Mouse (Mus musculus): ENCODE data around the gene Cntln. TPM values are rescaled to one million over a fixed set of nuclear protein-coding genes. Genes with fewer than 3 reads are reported as not detected.

Cntln gene
- polyA plus RNA-seq, 1 experiment from 2014 or later, result 2.0 TPM

DNA sequence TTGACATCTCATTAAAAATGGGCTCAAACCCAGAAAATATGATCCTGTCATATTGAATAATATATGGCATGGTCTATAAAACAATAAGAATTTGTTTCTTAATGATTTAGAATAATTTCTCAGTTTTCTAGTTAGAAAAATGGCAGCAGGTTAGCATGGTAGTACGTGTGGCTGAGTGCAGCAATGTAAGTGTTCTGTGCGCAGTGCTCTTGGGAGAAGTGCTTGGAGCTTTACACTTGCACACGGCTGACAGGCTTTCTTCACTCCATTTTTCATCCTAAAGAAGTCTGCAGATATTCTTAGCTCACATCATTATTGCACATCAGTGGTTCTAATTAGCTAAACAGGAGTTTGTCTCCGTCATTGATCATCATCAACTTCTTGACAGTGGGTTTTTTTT lies 60.0 kb downstream of the Cntln start:
- no peak overlapping the region for H3K4me2 ChIP-seq (ENCODE audit: low read depth, low read length)
- H3K9ac ChIP-seq (replicated peaks), result no peak overlapping the region
- H3K4me1 ChIP-seq (ENCODE audit: insufficient read depth), result no peaks in the 10 kb centered on the region
- no peaks in the 10 kb centered on the region for H3K36me3 ChIP-seq (replicated peaks; ENCODE audit: insufficient read depth, low read length)
- H3K4me3 ChIP-seq (ENCODE audit: low read depth, low read length), result no peak overlapping the region
- H3K27ac ChIP-seq (ENCODE audit: low read depth), result no peak overlapping the region
- ATAC-seq (no peak), DNase-seq (no peak)
- WGBS (ENCODE audit: insufficient replicate concordance), result 78% methylated on average over 4 of the region's 4 CpGs
- no peaks in the 10 kb centered on the region for H3K27me3 ChIP-seq (ENCODE audit: insufficient read depth, low read length)
- no peaks in the 10 kb centered on the region for H3K9me3 ChIP-seq (ENCODE audit: low read length)
- TF ChIP-seq CTCF (IDR thresholded peaks at IDR 0.05; ENCODE audit: low read depth) (no peak), EP300 (IDR thresholded peaks at IDR 0.05; ENCODE audit: low read depth) (no peak)

DNA sequence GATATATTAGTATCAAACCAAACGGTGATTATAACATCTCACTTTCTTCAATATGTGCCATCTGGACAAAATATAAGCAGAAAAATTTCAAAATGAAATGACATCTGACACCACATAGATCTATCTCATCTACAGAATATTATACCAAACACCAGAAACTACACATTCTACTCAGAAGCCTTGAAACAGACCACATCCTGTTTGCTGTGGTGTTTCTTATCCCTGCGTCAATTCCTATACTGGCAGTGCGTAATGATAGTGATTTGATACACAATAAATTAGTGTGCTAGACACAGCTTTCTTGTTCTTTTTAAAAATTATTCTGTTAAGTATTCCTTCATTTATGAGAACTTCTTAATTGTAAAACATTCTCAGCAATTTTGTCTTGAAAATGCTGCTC lies 62.3 kb downstream of the Cntln start:
- H3K27ac ChIP-seq (ENCODE audit: low read depth), result no peak overlapping the region
- DNase-seq (no peak), ATAC-seq (no peak)
- H3K4me2 ChIP-seq (ENCODE audit: low read depth, low read length), result no peak overlapping the region
- H3K27me3 ChIP-seq (ENCODE audit: insufficient read depth, low read length), result no peaks in the 10 kb centered on the region
- H3K9me3 ChIP-seq (ENCODE audit: low read length), result no peaks in the 10 kb centered on the region
- no peaks in the 10 kb centered on the region for H3K36me3 ChIP-seq (replicated peaks; ENCODE audit: insufficient read depth, low read length)
- no peaks in the 10 kb centered on the region for H3K4me1 ChIP-seq (ENCODE audit: insufficient read depth)
- 71% methylated on average over 3 of the region's 3 CpGs for WGBS (ENCODE audit: insufficient replicate concordance)
- no peak overlapping the region for H3K9ac ChIP-seq (replicated peaks)
- no peak for TF ChIP-seq CTCF (IDR thresholded peaks at IDR 0.05; ENCODE audit: low read depth)
- TF ChIP-seq EP300 (IDR thresholded peaks at IDR 0.05; ENCODE audit: low read depth), result no peak
- H3K4me3 ChIP-seq (ENCODE audit: low read depth, low read length), result no peak overlapping the region

DNA sequence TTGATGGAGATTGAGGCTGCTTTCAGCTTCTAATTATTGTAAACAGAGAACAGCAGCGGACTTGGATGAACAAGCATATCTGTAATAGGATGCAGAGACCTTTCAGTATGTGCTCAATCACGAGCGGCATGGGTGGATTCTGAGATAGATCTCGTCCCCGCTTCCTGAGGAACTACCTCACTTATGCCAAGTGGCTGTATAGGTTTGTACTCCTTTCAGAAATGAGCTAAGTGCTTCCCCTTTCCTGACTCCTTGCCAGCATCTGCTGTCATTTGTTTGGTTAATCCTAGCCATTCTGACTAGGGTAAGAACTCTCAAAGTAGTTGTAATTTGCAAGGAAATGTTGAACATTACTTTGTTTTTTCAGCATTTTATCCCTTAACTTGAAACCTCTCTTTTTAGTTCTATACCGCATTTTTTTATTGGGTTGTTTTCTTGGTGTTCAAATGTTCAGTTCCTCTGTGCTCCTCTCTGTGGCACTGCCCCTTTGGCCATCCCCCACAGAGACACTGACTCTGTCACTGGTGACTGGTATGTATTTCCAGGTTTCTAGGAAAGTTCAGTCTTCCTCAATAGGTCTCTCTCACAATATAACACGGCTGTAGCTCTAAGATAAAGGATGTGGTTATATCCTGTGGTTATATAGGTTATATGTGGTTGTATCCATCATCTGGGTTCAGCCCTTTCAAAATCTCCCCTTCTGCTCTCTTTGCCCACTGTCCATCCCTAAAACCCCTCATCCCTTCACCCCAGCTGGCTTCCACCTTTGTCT lies 93.0 kb downstream of the Cntln start:
- H3K36me3 ChIP-seq (replicated peaks; ENCODE audit: insufficient read depth, low read length), result no peaks in the 10 kb centered on the region
- H3K9ac ChIP-seq (replicated peaks), result no peak overlapping the region
- H3K27me3 ChIP-seq (ENCODE audit: insufficient read depth, low read length), result no peaks in the 10 kb centered on the region
- no peak overlapping the region for H3K27ac ChIP-seq (ENCODE audit: low read depth)
- DNase-seq, result no peak
- TF ChIP-seq EP300 (IDR thresholded peaks at IDR 0.05; ENCODE audit: low read depth) (no peak), CTCF (IDR thresholded peaks at IDR 0.05; ENCODE audit: low read depth) (no peak)
- H3K9me3 ChIP-seq (ENCODE audit: low read length), result no peaks in the 10 kb centered on the region
- H3K4me3 ChIP-seq (ENCODE audit: low read depth, low read length), result no peak overlapping the region
- 36% methylated on average over 7 of the region's 7 CpGs for WGBS (ENCODE audit: insufficient replicate concordance)
- no peak overlapping the region for H3K4me2 ChIP-seq (ENCODE audit: low read depth, low read length)
- no peak for ATAC-seq
- no peaks in the 10 kb centered on the region for H3K4me1 ChIP-seq (ENCODE audit: insufficient read depth)

DNA sequence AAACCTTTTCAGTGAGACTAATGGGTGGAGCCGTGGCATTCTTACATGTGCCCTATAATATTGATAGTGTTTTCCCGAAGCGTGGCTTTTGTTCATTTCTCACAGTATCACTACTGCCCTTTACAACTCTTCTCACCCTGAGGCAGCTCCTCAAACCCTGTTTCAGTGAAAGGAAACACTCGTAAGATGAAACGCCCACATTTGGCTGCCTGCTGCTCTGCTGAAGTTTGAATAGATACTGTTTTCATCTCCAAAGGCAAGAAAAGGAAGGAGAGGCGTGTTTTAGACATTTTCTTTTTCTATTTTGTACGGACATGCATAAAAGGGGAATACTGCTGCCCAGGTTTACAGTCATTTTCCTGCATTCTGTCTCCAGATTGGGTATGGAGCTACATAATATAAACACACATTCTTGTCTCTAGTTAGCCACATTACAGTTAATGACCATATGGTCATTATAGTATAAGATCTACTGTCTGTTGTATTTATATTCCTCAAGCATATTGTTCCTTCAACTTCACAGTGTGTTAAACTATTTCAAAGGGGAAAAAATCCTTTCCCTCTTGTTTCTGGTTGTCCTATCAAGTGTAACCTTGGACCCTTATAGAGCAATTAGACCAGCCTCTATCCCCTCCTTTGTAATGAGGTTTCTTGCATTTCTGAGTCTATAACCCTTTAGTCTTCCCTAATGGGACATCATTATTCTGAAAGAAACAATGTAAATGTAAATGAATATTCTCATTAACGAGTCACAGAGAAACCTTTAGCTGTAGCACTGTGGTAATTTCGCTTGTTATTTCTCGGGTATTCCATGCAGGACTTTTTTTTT lies 111.6 kb downstream of the Cntln start:
- DNase-seq, result no peak
- Histone ChIP-seq H3K4me2 (ENCODE audit: low read depth, low read length) (no peak overlapping the region), H3K9me3 (ENCODE audit: low read length) (no peaks in the 10 kb centered on the region), H3K9ac (replicated peaks) (no peak overlapping the region), H3K27me3 (ENCODE audit: insufficient read depth, low read length) (no peaks in the 10 kb centered on the region), H3K4me1 (ENCODE audit: insufficient read depth) (no peaks in the 10 kb centered on the region), H3K36me3 (replicated peaks; ENCODE audit: insufficient read depth, low read length) (no peaks in the 10 kb centered on the region), H3K27ac (ENCODE audit: low read depth) (no peak overlapping the region), H3K4me3 (ENCODE audit: low read depth, low read length) (no peak overlapping the region)
- no peak for TF ChIP-seq CTCF (IDR thresholded peaks at IDR 0.05; ENCODE audit: low read depth)
- TF ChIP-seq EP300 (IDR thresholded peaks at IDR 0.05; ENCODE audit: low read depth), result no peak
- ATAC-seq, result no peak
- WGBS (ENCODE audit: insufficient replicate concordance), result 80% methylated on average over 10 of the region's 10 CpGs

DNA sequence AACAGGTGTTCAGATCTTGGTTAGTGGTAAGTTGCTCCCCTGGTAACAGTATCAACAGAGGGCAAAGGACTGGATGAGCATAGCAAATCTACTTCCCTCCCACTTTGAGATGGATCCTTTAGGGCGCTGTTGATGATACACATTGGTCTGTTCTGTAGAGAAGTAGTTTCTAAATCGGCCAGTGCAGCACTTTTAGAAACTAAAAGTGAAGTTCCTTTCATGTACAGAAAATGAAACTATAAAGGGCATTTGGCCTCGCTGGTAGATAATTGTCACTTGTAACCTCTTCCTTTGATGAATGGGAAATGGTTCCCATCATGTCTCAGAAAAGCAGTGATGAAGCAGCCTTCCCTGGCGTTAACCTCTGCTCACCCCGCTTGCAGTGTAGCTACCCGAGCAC lies 121.5 kb downstream of the Cntln start:
- H3K9ac ChIP-seq (replicated peaks), result no peak overlapping the region
- WGBS (ENCODE audit: insufficient replicate concordance), result 78% methylated on average over 6 of the region's 6 CpGs
- ATAC-seq, result no peak

DNA sequence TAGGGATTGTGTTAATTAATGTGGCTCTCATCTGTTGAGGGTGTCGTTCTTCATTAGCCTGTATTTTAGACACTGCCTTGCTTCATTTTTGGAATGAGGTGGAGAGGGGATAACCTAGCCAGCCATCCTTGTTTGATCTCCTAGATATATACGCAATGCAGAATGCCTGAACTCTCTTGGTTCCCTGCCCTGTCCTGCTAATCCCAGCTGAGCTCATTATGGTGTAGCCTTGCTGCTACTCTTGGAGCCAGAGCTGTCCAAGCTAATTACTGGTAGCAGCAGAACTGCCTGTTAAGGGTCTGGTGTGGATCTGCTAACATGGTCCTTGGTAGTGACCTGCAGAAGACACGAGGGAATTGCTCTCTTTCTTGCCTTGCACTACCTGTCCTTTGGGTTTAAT lies 122.7 kb downstream of the Cntln start:
- DNase-seq (no peak), ATAC-seq (no peak)
- Histone ChIP-seq H3K9me3 (ENCODE audit: low read length) (no peaks in the 10 kb centered on the region), H3K36me3 (replicated peaks; ENCODE audit: insufficient read depth, low read length) (no peaks in the 10 kb centered on the region), H3K4me3 (ENCODE audit: low read depth, low read length) (no peak overlapping the region), H3K27me3 (ENCODE audit: insufficient read depth, low read length) (no peaks in the 10 kb centered on the region), H3K27ac (ENCODE audit: low read depth) (no peak overlapping the region), H3K4me1 (ENCODE audit: insufficient read depth) (no peaks in the 10 kb centered on the region), H3K4me2 (ENCODE audit: low read depth, low read length) (no peak overlapping the region), H3K9ac (replicated peaks) (no peak overlapping the region)
- TF ChIP-seq CTCF (IDR thresholded peaks at IDR 0.05; ENCODE audit: low read depth) (no peak), EP300 (IDR thresholded peaks at IDR 0.05; ENCODE audit: low read depth) (no peak)
- 78% methylated on average over 3 of the region's 3 CpGs for WGBS (ENCODE audit: insufficient replicate concordance)

More for the DNA sequence above, 121.5 kb downstream of the Cntln start:
- no peak for TF ChIP-seq CTCF (IDR thresholded peaks at IDR 0.05; ENCODE audit: low read depth)
- TF ChIP-seq EP300 (IDR thresholded peaks at IDR 0.05; ENCODE audit: low read depth), result no peak
- no peak overlapping the region for H3K4me3 ChIP-seq (ENCODE audit: low read depth, low read length)
- DNase-seq, result no peak
- no peak overlapping the region for H3K4me2 ChIP-seq (ENCODE audit: low read depth, low read length)
- H3K27ac ChIP-seq (ENCODE audit: low read depth), result no peak overlapping the region
- no peaks in the 10 kb centered on the region for H3K36me3 ChIP-seq (replicated peaks; ENCODE audit: insufficient read depth, low read length)
- H3K27me3 ChIP-seq (ENCODE audit: insufficient read depth, low read length), result no peaks in the 10 kb centered on the region
- no peaks in the 10 kb centered on the region for H3K9me3 ChIP-seq (ENCODE audit: low read length)
- no peaks in the 10 kb centered on the region for H3K4me1 ChIP-seq (ENCODE audit: insufficient read depth)

Data from liver, postnatal 0 days (tissue).